Mouse (Mus musculus): ENCODE data around the gene Foxn2. TPM values are rescaled to one million over a fixed set of nuclear protein-coding genes. Genes with fewer than 3 reads are reported as not detected.

Gene Foxn2
- polyA plus RNA-seq, 1 experiment, result 35.4 TPM

DNA sequence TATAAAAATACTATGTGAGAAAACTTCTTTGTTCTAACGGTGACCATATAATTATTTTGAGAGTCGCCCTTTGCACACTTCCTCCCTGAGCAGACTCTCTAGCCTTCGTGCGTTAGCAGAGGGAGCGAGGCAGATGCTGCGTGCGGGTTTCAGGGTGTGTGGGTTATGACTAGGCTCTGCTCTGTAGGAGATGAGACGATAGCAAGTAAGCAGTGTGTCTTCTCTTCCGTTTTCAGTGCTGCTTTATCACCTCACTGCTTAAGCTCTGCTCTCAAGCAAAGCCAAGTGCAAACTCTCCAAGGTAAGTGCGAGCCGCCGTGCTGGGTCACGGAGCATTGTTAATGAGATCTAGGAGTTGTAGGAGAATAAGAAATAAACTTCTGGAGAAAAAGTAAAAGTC lies 38.5 kb downstream of the Foxn2 start:
- no peak overlapping the region for H3K27ac ChIP-seq (ENCODE audit: insufficient read depth, low read length)
- peaks cover 7% of the 10 kb centered on the region for H3K36me3 ChIP-seq (ENCODE audit: control insufficient read depth, insufficient read depth, low read length, poor library complexity, severe bottlenecking)
- H3K4me3 ChIP-seq (ENCODE audit: low read depth, low read length), result no peak overlapping the region
- H3K9me3 ChIP-seq (replicated peaks; ENCODE audit: control insufficient read depth, insufficient read depth, low read length, poor library complexity, severe bottlenecking), result peaks cover 6% of the 10 kb centered on the region
- TF ChIP-seq CTCF (IDR thresholded peaks at IDR 0.05; ENCODE audit: low read depth, low read length) (no peak), POLR2A (IDR thresholded peaks at IDR 0.05; ENCODE audit: insufficient read depth, low read length) (no peak), EP300 (IDR thresholded peaks at IDR 0.05; ENCODE audit: insufficient read depth, low read depth, low read length) (no peak)
- H3K4me1 ChIP-seq (ENCODE audit: control insufficient read depth, insufficient read depth, low read length), result no peaks in the 10 kb centered on the region
- H3K27me3 ChIP-seq (ENCODE audit: control insufficient read depth, insufficient read depth, low read length, poor library complexity, severe bottlenecking), result no peaks in the 10 kb centered on the region
- no peak overlapping the region for H3K9ac ChIP-seq (ENCODE audit: low read depth, poor library complexity, severe bottlenecking)

DNA sequence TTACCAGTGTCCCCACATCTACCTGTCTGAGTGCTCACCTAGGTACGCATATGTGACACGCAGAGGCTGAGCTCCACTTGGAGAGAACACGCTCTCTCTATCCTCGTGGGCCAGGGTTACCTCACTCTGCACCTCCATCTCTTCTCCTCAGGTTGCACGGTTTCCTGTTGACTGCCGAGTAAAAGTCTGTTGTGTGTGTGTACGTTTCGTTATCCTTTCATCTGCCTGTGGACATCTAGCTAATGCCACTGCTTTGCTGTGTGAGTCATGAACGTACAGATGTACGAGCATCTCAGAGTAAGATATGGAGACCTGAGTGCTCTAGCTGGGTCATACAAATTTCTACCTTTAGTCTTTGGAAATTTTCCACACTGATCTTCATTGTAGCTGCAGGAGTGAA lies 39.9 kb downstream of the Foxn2 start:
- Histone ChIP-seq H3K9me3 (replicated peaks; ENCODE audit: control insufficient read depth, insufficient read depth, low read length, poor library complexity, severe bottlenecking) (no peaks in the 10 kb centered on the region; the same call in 1 of the 2 replicates), H3K4me3 (ENCODE audit: low read depth, low read length) (no peak overlapping the region), H3K27me3 (ENCODE audit: control insufficient read depth, insufficient read depth, low read length, poor library complexity, severe bottlenecking) (no peaks in the 10 kb centered on the region), H3K27ac (ENCODE audit: insufficient read depth, low read length) (no peak overlapping the region), H3K4me1 (ENCODE audit: control insufficient read depth, insufficient read depth, low read length) (peaks cover 2% of the 10 kb centered on the region), H3K9ac (ENCODE audit: low read depth, poor library complexity, severe bottlenecking) (no peak overlapping the region), H3K36me3 (ENCODE audit: control insufficient read depth, insufficient read depth, low read length, poor library complexity, severe bottlenecking) (peaks cover 6% of the 10 kb centered on the region)
- no peak for TF ChIP-seq POLR2A (IDR thresholded peaks at IDR 0.05; ENCODE audit: insufficient read depth, low read length)

DNA sequence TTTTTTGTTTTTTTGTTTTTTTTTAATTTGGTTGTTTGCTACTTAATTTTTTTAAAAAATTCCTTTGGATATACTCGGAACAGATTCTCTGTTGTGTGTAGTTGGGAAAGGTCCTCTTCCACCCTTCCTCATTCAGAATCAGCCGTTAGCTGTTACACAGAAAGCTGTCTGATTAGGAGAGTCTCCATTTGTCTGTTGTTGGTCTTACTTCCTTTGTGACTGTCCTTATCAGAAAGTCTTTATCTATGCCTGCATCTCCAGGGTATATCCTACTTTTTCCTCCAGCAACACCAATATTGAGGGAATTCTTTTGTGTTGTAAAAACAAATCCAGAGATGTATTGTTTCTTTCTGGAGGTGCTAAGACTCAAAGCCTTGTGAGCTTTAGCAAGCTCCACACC lies 40.6 kb downstream of the Foxn2 start:
- Histone ChIP-seq H3K9me3 (replicated peaks; ENCODE audit: control insufficient read depth, insufficient read depth, low read length, poor library complexity, severe bottlenecking) (no peaks in the 10 kb centered on the region; the same call in 1 of the 2 replicates), H3K9ac (ENCODE audit: low read depth, poor library complexity, severe bottlenecking) (no peak overlapping the region), H3K27me3 (ENCODE audit: control insufficient read depth, insufficient read depth, low read length, poor library complexity, severe bottlenecking) (no peaks in the 10 kb centered on the region), H3K4me1 (ENCODE audit: control insufficient read depth, insufficient read depth, low read length) (peaks cover 2% of the 10 kb centered on the region), H3K36me3 (ENCODE audit: control insufficient read depth, insufficient read depth, low read length, poor library complexity, severe bottlenecking) (peaks cover 2% of the 10 kb centered on the region; the same call in 1 of the 2 replicates), H3K27ac (ENCODE audit: insufficient read depth, low read length) (no peak overlapping the region), H3K4me3 (ENCODE audit: low read depth, low read length) (no peak overlapping the region)
- no peak for TF ChIP-seq POLR2A (IDR thresholded peaks at IDR 0.05; ENCODE audit: insufficient read depth, low read length)
- TF ChIP-seq EP300 (IDR thresholded peaks at IDR 0.05; ENCODE audit: insufficient read depth, low read depth, low read length), result no peak
- no peak for TF ChIP-seq CTCF (IDR thresholded peaks at IDR 0.05; ENCODE audit: low read depth, low read length)

DNA sequence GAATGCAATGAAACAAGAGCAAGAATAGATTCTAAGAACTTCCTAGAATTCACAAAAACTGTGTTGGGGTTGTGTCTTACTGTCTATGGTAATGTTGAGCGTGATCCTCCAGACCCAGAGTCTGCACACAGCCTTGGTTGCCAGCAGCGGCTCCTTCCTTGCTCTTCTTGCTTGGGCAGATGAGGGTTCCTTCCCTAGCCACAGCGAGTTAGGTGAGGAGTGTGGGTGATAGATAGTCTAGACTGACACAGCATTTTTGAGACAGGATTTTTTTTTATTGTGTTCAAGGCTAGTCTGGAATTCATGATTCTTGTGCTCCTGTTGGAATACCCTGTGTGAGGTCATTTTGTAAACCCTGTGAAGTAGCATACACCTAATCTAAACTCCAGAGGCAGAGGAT lies 41.1 kb downstream of the Foxn2 start:
- H3K9me3 ChIP-seq (replicated peaks; ENCODE audit: control insufficient read depth, insufficient read depth, low read length, poor library complexity, severe bottlenecking), result no peaks in the 10 kb centered on the region
- H3K9ac ChIP-seq (ENCODE audit: low read depth, poor library complexity, severe bottlenecking), result no peak overlapping the region
- no peaks in the 10 kb centered on the region; the same call in 1 of the 2 replicates for H3K36me3 ChIP-seq (ENCODE audit: control insufficient read depth, insufficient read depth, low read length, poor library complexity, severe bottlenecking)
- H3K27ac ChIP-seq (ENCODE audit: insufficient read depth, low read length), result no peak overlapping the region
- no peak overlapping the region for H3K4me3 ChIP-seq (ENCODE audit: low read depth, low read length)
- no peak for TF ChIP-seq POLR2A (IDR thresholded peaks at IDR 0.05; ENCODE audit: insufficient read depth, low read length)
- H3K4me1 ChIP-seq (ENCODE audit: control insufficient read depth, insufficient read depth, low read length), result peaks cover 2% of the 10 kb centered on the region
- H3K27me3 ChIP-seq (ENCODE audit: control insufficient read depth, insufficient read depth, low read length, poor library complexity, severe bottlenecking), result no peaks in the 10 kb centered on the region

DNA sequence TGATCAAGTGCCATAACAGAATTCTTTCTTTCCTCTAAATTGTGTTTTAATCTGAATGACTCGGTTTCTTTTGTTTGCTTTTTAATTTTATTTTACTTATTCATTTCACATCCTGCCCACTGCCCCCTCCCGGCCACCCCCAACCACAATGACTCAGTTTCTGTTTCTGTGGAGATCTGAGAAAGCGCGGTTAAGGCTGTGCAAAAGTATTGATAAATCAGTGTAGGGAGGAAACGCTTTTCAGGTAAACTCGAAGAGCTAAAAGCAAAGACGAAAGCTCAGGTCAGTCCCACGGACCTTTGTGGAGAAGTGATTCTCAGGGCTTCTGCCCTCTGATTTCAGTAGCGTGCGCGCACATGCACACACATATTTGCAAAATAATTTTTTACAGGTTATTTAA lies 44.0 kb downstream of the Foxn2 start:
- Histone ChIP-seq H3K27ac (ENCODE audit: insufficient read depth, low read length) (no peak overlapping the region), H3K36me3 (ENCODE audit: control insufficient read depth, insufficient read depth, low read length, poor library complexity, severe bottlenecking) (peaks cover 6% of the 10 kb centered on the region; the same call in 1 of the 2 replicates), H3K4me3 (ENCODE audit: low read depth, low read length) (no peak overlapping the region), H3K9ac (ENCODE audit: low read depth, poor library complexity, severe bottlenecking) (no peak overlapping the region), H3K27me3 (ENCODE audit: control insufficient read depth, insufficient read depth, low read length, poor library complexity, severe bottlenecking) (no peaks in the 10 kb centered on the region), H3K9me3 (replicated peaks; ENCODE audit: control insufficient read depth, insufficient read depth, low read length, poor library complexity, severe bottlenecking) (no peaks in the 10 kb centered on the region), H3K4me1 (ENCODE audit: control insufficient read depth, insufficient read depth, low read length) (peaks cover 3% of the 10 kb centered on the region)
- TF ChIP-seq EP300 (IDR thresholded peaks at IDR 0.05; ENCODE audit: insufficient read depth, low read depth, low read length), result no peak
- TF ChIP-seq POLR2A (IDR thresholded peaks at IDR 0.05; ENCODE audit: insufficient read depth, low read length), result no peak
- no peak for TF ChIP-seq CTCF (IDR thresholded peaks at IDR 0.05; ENCODE audit: low read depth, low read length)

DNA sequence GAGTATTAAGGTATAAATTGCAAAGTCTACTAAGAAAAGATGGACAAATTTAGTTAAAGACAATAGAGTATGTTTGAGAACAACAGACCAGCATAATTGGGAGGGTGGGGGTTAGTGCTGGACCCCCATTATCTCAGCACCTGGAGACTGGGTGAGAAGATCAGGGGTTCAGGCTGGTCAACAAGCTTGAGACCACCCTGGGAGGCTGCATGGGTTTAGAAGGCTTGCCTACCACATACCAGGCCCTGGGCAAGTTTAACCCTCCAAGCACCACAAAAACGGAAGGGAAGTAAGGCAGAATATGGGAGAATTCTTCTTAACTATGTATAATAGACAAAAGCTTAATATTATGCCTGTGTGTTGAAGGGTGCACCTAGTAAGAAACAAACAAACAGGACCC lies 44.4 kb downstream of the Foxn2 start:
- no peaks in the 10 kb centered on the region for H3K27me3 ChIP-seq (ENCODE audit: control insufficient read depth, insufficient read depth, low read length, poor library complexity, severe bottlenecking)
- no peak overlapping the region for H3K9ac ChIP-seq (ENCODE audit: low read depth, poor library complexity, severe bottlenecking)
- H3K27ac ChIP-seq (ENCODE audit: insufficient read depth, low read length), result no peak overlapping the region
- no peaks in the 10 kb centered on the region for H3K9me3 ChIP-seq (replicated peaks; ENCODE audit: control insufficient read depth, insufficient read depth, low read length, poor library complexity, severe bottlenecking)
- no peak overlapping the region for H3K4me3 ChIP-seq (ENCODE audit: low read depth, low read length)
- peaks cover 3% of the 10 kb centered on the region for H3K4me1 ChIP-seq (ENCODE audit: control insufficient read depth, insufficient read depth, low read length)
- TF ChIP-seq CTCF (IDR thresholded peaks at IDR 0.05; ENCODE audit: low read depth, low read length) (no peak), POLR2A (IDR thresholded peaks at IDR 0.05; ENCODE audit: insufficient read depth, low read length) (no peak), EP300 (IDR thresholded peaks at IDR 0.05; ENCODE audit: insufficient read depth, low read depth, low read length) (no peak)
- H3K36me3 ChIP-seq (ENCODE audit: control insufficient read depth, insufficient read depth, low read length, poor library complexity, severe bottlenecking), result peaks cover 6% of the 10 kb centered on the region; the same call in 1 of the 2 replicates
